Mouse (Mus musculus) MEL (cell line): ENCODE data around the gene Rras2. TPM values are rescaled to one million over a fixed set of nuclear protein-coding genes. Genes with fewer than 3 reads are reported as not detected.

Experiments used
- DNase-seq: peaks from one replicate; pipeline ENCODE4 v3.0.0; 2011; ENCODE audit warnings: low read depth, low spot score
- H3K27ac ChIP-seq: 2 replicates; pipeline ENCODE4 v1.5.1; 2012; ENCODE audit warnings: low read depth, mild to moderate bottlenecking, control low read depth, low read length, moderate library complexity; ENCODE audit not compliant: control insufficient read depth
- H3K27me3 ChIP-seq, 2 experiments: fragments of 150-350 bp in 1 of 2; sonication (generic) in 1 of 2; 2 replicates each; pipeline ENCODE4 v1.6.1; 2012; ENCODE audit warnings: low read length in 2 of 2, mild to moderate bottlenecking in 2 of 2, improper control_type of control experiment in 1 of 2, moderate library complexity in 1 of 2; ENCODE audit not compliant: insufficient read depth in 2 of 2, control insufficient read depth in 1 of 2
- H3K36me3 ChIP-seq, 2 experiments: 2 replicates each; pipeline ENCODE4 v1.6.1; 2012 to 2014; ENCODE audit warnings: low read length in 2 of 2, improper control_type of control experiment in 1 of 2, inconsistent platforms in 1 of 2, mild to moderate bottlenecking in 1 of 2; ENCODE audit not compliant: insufficient read depth in 2 of 2, control insufficient read depth in 1 of 2
- H3K4me1 ChIP-seq, 2 experiments: fragments of 150-350 bp in 1 of 2; sonication (generic) in 1 of 2; 2 replicates each; pipeline ENCODE4 v1.6.1; 2012; ENCODE audit warnings: low read length in 2 of 2, improper control_type of control experiment in 1 of 2, mild to moderate bottlenecking in 1 of 2; ENCODE audit not compliant: insufficient read depth in 2 of 2, control insufficient read depth in 1 of 2
- H3K4me3 ChIP-seq, 2 experiments: fragments of 150-350 bp in 1 of 2; sonication (generic) in 1 of 2; 2 replicates each; pipeline ENCODE4 v1.5.1; 2012; ENCODE audit warnings: low read depth in 2 of 2, low read length in 2 of 2, mild to moderate bottlenecking in 2 of 2, moderate library complexity in 2 of 2, control low read depth in 1 of 2, improper control_type of control experiment in 1 of 2; ENCODE audit not compliant: control insufficient read depth in 1 of 2, insufficient read depth in 1 of 2
- H3K79me2 ChIP-seq: 2 replicates; pipeline ENCODE4 v1.6.1; 2012; ENCODE audit warnings: mild to moderate bottlenecking, low read length, moderate library complexity; ENCODE audit not compliant: control insufficient read depth, poor library complexity, insufficient read depth
- H3K9ac ChIP-seq: 2 replicates; pipeline ENCODE4 v1.6.1; 2012; ENCODE audit warnings: low read depth, mild to moderate bottlenecking, control low read depth, low read length, moderate library complexity; ENCODE audit not compliant: control insufficient read depth, poor library complexity, severe bottlenecking
- H3K9me3 ChIP-seq: fragments of 150-350 bp; sonication (generic); replicated peaks from 2 replicates; pipeline ENCODE4 v1.6.1; 2012; ENCODE audit warnings: mild to moderate bottlenecking, low read length, improper control_type of control experiment, moderate library complexity; ENCODE audit not compliant: insufficient read depth
- BHLHE40 ChIP-seq: IDR thresholded peaks from 2 replicates; pipeline ENCODE4 v1.6.1; 2012; ENCODE audit warnings: low read depth, mild to moderate bottlenecking, inconsistent platforms, low read length, improper control_type of control experiment, borderline replicate concordance
- CHD1 ChIP-seq: IDR thresholded peaks from 2 replicates; pipeline ENCODE4 v1.6.1; 2012; ENCODE audit warnings: low read depth, mild to moderate bottlenecking, inconsistent platforms, low read length, improper control_type of control experiment
- CHD2 ChIP-seq: IDR thresholded peaks from 2 replicates; pipeline ENCODE4 v1.6.1; 2011; ENCODE audit warnings: low read length, improper control_type of control experiment
- CTCF ChIP-seq, 3 experiments: IDR thresholded peaks in 2 of 3; conservative IDR thresholded peaks in 1 of 3; 2 replicates each; pipeline ENCODE4 v1.5.1; 2011 to 2012; ENCODE audit warnings: low read length in 3 of 3, low read depth in 2 of 3, mild to moderate bottlenecking in 2 of 3, improper control_type of control experiment in 1 of 3, inconsistent platforms in 1 of 3, mixed read lengths in 1 of 3, moderate library complexity in 1 of 3; ENCODE audit not compliant: control insufficient read depth in 1 of 3, insufficient read depth in 1 of 3, poor library complexity in 1 of 3, severe bottlenecking in 1 of 3
- E2F4 ChIP-seq: IDR thresholded peaks from 2 replicates; pipeline ENCODE4 v1.6.1; 2011; ENCODE audit warnings: low read depth, low read length, improper control_type of control experiment, borderline replicate concordance
- ELF1 ChIP-seq: IDR thresholded peaks from 2 replicates; pipeline ENCODE4 v1.6.1; 2014; ENCODE audit warnings: low read depth, mild to moderate bottlenecking, inconsistent platforms, low read length, improper control_type of control experiment, moderate library complexity
- EP300 ChIP-seq, 2 experiments: IDR thresholded peaks; 2 replicates each; pipeline ENCODE4 v1.6.1; 2011; ENCODE audit warnings: improper control_type of control experiment in 2 of 2, low read length in 2 of 2, low read depth in 1 of 2, mild to moderate bottlenecking in 1 of 2
- ETS1 ChIP-seq: IDR thresholded peaks from 2 replicates; pipeline ENCODE4 v1.6.1; 2012; ENCODE audit warnings: low read depth, mild to moderate bottlenecking, inconsistent platforms, low read length, improper control_type of control experiment, moderate library complexity
- GABPA ChIP-seq: IDR thresholded peaks from 2 replicates; pipeline ENCODE4 v1.6.1; 2012; ENCODE audit warnings: low read depth, mild to moderate bottlenecking, inconsistent platforms, low read length, improper control_type of control experiment, moderate library complexity
- GATA1 ChIP-seq: IDR thresholded peaks from 2 replicates; pipeline ENCODE4 v1.6.1; 2011; ENCODE audit warnings: low read depth, low read length, improper control_type of control experiment
- HCFC1 ChIP-seq: IDR thresholded peaks from 2 replicates; pipeline ENCODE4 v1.6.1; 2012; ENCODE audit warnings: low read depth, mild to moderate bottlenecking, inconsistent platforms, low read length, improper control_type of control experiment, moderate library complexity
- JUND ChIP-seq: IDR thresholded peaks from 2 replicates; pipeline ENCODE4 v1.6.1; 2011; ENCODE audit warnings: low read depth, mild to moderate bottlenecking, improper control_type of control experiment, low read length
- KAT2A ChIP-seq: conservative IDR thresholded peaks from 2 replicates; pipeline ENCODE4 v1.6.1; 2012; ENCODE audit warnings: low read depth, low read length, improper control_type of control experiment, inconsistent platforms
- MAZ ChIP-seq: IDR thresholded peaks from 2 replicates; pipeline ENCODE4 v1.6.1; 2012; ENCODE audit warnings: low read depth, mild to moderate bottlenecking, inconsistent platforms, low read length, improper control_type of control experiment
- MXI1 ChIP-seq: IDR thresholded peaks from 2 replicates; pipeline ENCODE4 v1.6.1; 2011; ENCODE audit warnings: mild to moderate bottlenecking, low read depth, low read length, improper control_type of control experiment
- MYC ChIP-seq: IDR thresholded peaks from 2 replicates; pipeline ENCODE4 v1.6.1; 2011; ENCODE audit warnings: low read depth, mild to moderate bottlenecking, low read length, improper control_type of control experiment, moderate library complexity
- NELFE ChIP-seq: IDR thresholded peaks from 2 replicates; pipeline ENCODE4 v1.6.1; 2011; ENCODE audit warnings: low read depth, low read length, improper control_type of control experiment
- NRF1 ChIP-seq: IDR thresholded peaks from 2 replicates; pipeline ENCODE4 v1.6.1; 2014; ENCODE audit warnings: low read depth, mild to moderate bottlenecking, inconsistent platforms, low read length, improper control_type of control experiment, moderate library complexity; ENCODE audit not compliant: poor library complexity, insufficient read depth, severe bottlenecking
- POLR2A ChIP-seq, 2 experiments: IDR thresholded peaks; 2 replicates each; pipeline ENCODE4 v1.6.1; 2011 to 2012; ENCODE audit warnings: low read length in 2 of 2, mild to moderate bottlenecking in 2 of 2, control low read depth in 1 of 2, improper control_type of control experiment in 1 of 2, low read depth in 1 of 2, moderate library complexity in 1 of 2; ENCODE audit not compliant: control insufficient read depth in 1 of 2, insufficient read depth in 1 of 2, poor library complexity in 1 of 2
- RCOR1 ChIP-seq: IDR thresholded peaks from 2 replicates; pipeline ENCODE4 v1.6.1; 2012; ENCODE audit warnings: low read depth, mild to moderate bottlenecking, inconsistent platforms, low read length, improper control_type of control experiment
- SMC3 ChIP-seq: IDR thresholded peaks from 2 replicates; pipeline ENCODE4 v1.6.1; 2011; ENCODE audit warnings: low read depth, low read length, improper control_type of control experiment
- TAL1 ChIP-seq: IDR thresholded peaks from 2 replicates; pipeline ENCODE4 v1.6.1; 2012; ENCODE audit warnings: mild to moderate bottlenecking, inconsistent platforms, low read length, moderate library complexity, mixed read lengths
- TBP ChIP-seq: IDR thresholded peaks from 2 replicates; pipeline ENCODE4 v1.8.0; 2011; ENCODE audit warnings: low read depth, low read length, improper control_type of control experiment
- TCF12 ChIP-seq: IDR thresholded peaks from 2 replicates; pipeline ENCODE4 v1.6.1; 2014; ENCODE audit warnings: low read depth, mild to moderate bottlenecking, inconsistent platforms, low read length, improper control_type of control experiment, moderate library complexity
- USF1 ChIP-seq: IDR thresholded peaks from 2 replicates; pipeline ENCODE4 v1.6.1; 2014; ENCODE audit warnings: low read depth, mild to moderate bottlenecking, inconsistent platforms, low read length, improper control_type of control experiment, moderate library complexity
- ZMIZ1 ChIP-seq: IDR thresholded peaks from 2 replicates; pipeline ENCODE4 v1.6.1; 2012; ENCODE audit warnings: low read depth, mild to moderate bottlenecking, inconsistent platforms, low read length, improper control_type of control experiment, moderate library complexity
- polyA plus RNA-seq, 2 experiments: library from polyadenylated mRNA; stranded (reverse) in 1 of 2; unstranded in 1 of 2; fragments of >175 nt in 1 of 2; fragments of >200 nt in 1 of 2; gene quantifications; 2 replicates each; pipeline versions ENCODE4 v1.2.1 to v1.2.4; 2012; ENCODE audit warnings: low replicate concordance in 2 of 2, low read depth in 1 of 2; ENCODE audit not compliant: insufficient read length in 2 of 2, insufficient read depth in 1 of 2, missing spikeins in 1 of 2
- total RNA-seq: library from RNA; depleted of rRNA; stranded (reverse); fragments of 300-350 nt; gene quantifications from 2 replicates; pipeline ENCODE4 v1.2.3, GENCODE M21; 2012

Rras2 gene
- total and polyA plus RNA-seq, 3 experiments: not detected

- Histone ChIP-seq H3K79me2 (no peaks in the 10 kb centered on the region), H3K4me1 (no peaks in the 10 kb centered on the region), H3K27me3 (no peaks in the 10 kb centered on the region), H3K4me3 (no peak overlapping the region), H3K27ac (no peak overlapping the region), H3K36me3 (no peaks in the 10 kb centered on the region), H3K9me3 (no peaks in the 10 kb centered on the region), H3K9ac (no peak overlapping the region)
- DNase-seq: no peak
- TF ChIP-seq NELFE: no peak
- no peak for TF ChIP-seq GATA1
- TF ChIP-seq MYC: no peak
- TF ChIP-seq EP300 (IDR thresholded peaks at IDR 0.05; ENCODE audit: low read depth in 1 of 2, low read length in 2 of 2): no peak
- no peak for TF ChIP-seq MAZ
- no peak for TF ChIP-seq POLR2A (IDR thresholded peaks at IDR 0.05; ENCODE audit: control insufficient read depth in 1 of 2, insufficient read depth in 1 of 2, low read depth in 1 of 2, low read length in 2 of 2, poor library complexity in 1 of 2)
- TF ChIP-seq JUND: no peak
- no peak for TF ChIP-seq KAT2A
- no peak for TF ChIP-seq USF1
- no peak for TF ChIP-seq HCFC1
- no peak for TF ChIP-seq TCF12
- TF ChIP-seq CHD1: no peak
These were observed 52.0 kb downstream of the Rras2 start for GRCm38 (mm10) chr7:114065407-114066185.

GRCm38 (mm10) chr7:114063966-114064365, 53.6 kb downstream of the Rras2 start:
- TF ChIP-seq RCOR1: no peak
- no peak for TF ChIP-seq TAL1
- TF ChIP-seq BHLHE40: no peak
- TF ChIP-seq, all 39 proteins: peak for 0
- H3K9ac ChIP-seq: no peak overlapping the region

GRCm38 (mm10) chr7:114063534-114063933, 54.0 kb downstream of the Rras2 start:
- no peak for DNase-seq
- no peaks in the 10 kb centered on the region for H3K79me2 ChIP-seq
- H3K4me3 ChIP-seq: no peak overlapping the region
- no peak for TF ChIP-seq ZMIZ1
- no peak for TF ChIP-seq GABPA
- no peak for TF ChIP-seq POLR2A (IDR thresholded peaks at IDR 0.05; ENCODE audit: control insufficient read depth in 1 of 2, insufficient read depth in 1 of 2, low read depth in 1 of 2, low read length in 2 of 2, poor library complexity in 1 of 2)
- TF ChIP-seq NRF1: no peak
- TF ChIP-seq USF1: no peak
- TF ChIP-seq JUND: no peak
- TF ChIP-seq CTCF (IDR thresholded peaks at IDR 0.05 in 2 of 3, conservative IDR thresholded peaks at IDR 0.05 in 1 of 3; ENCODE audit: control insufficient read depth in 1 of 3, insufficient read depth in 1 of 3, low read depth in 2 of 3, low read length in 3 of 3, poor library complexity in 1 of 3, severe bottlenecking in 1 of 3): no peak
- no peak for TF ChIP-seq CHD2
- TF ChIP-seq HCFC1: no peak
- no peak for TF ChIP-seq MXI1
- no peak for TF ChIP-seq TBP
- no peak for TF ChIP-seq KAT2A
- TF ChIP-seq SMC3: no peak
- no peak for TF ChIP-seq ELF1
- no peak for TF ChIP-seq ETS1
- no peak for TF ChIP-seq E2F4
- TF ChIP-seq TCF12: no peak

More at GRCm38 (mm10) chr7:114063966-114064365, 53.6 kb downstream of the Rras2 start:
- H3K79me2 ChIP-seq: no peaks in the 10 kb centered on the region
- no peaks in the 10 kb centered on the region for H3K4me1 ChIP-seq
- H3K36me3 ChIP-seq: no peaks in the 10 kb centered on the region
- no peak overlapping the region for H3K27ac ChIP-seq
- no peaks in the 10 kb centered on the region for H3K9me3 ChIP-seq
- H3K27me3 ChIP-seq: no peaks in the 10 kb centered on the region
- DNase-seq: no peak
- H3K4me3 ChIP-seq: no peak overlapping the region

More at GRCm38 (mm10) chr7:114063534-114063933, 54.0 kb downstream of the Rras2 start:
- no peaks in the 10 kb centered on the region for H3K27me3 ChIP-seq
- no peaks in the 10 kb centered on the region for H3K4me1 ChIP-seq
- no peak overlapping the region for H3K27ac ChIP-seq
- no peak overlapping the region for H3K9ac ChIP-seq
- no peaks in the 10 kb centered on the region for H3K9me3 ChIP-seq
- no peaks in the 10 kb centered on the region for H3K36me3 ChIP-seq
